Mouse (Mus musculus): ENCODE measurements around the gene Plcl1. TPM values are rescaled to one million over a fixed set of nuclear protein-coding genes. Genes with fewer than 3 reads are reported as not detected.

Gene Plcl1
- total and polyA plus RNA-seq, 3 experiments: not detected

GRCm38 (mm10) chr1:55686261-55686660, 280.5 kb downstream of the Plcl1 start:
- no peaks in the 10 kb centered on the region for H3K27me3 ChIP-seq (ENCODE audit: control insufficient read depth in 1 of 2, insufficient read depth in 2 of 2, low read length in 2 of 2)
- no peaks in the 10 kb centered on the region for H3K36me3 ChIP-seq (ENCODE audit: control insufficient read depth in 1 of 2, insufficient read depth in 2 of 2, low read length in 2 of 2)
- H3K27ac ChIP-seq (ENCODE audit: control insufficient read depth, low read depth, low read length): no peak overlapping the region
- no peaks in the 10 kb centered on the region for H3K79me2 ChIP-seq (ENCODE audit: control insufficient read depth, insufficient read depth, low read length, poor library complexity)
- H3K4me3 ChIP-seq (ENCODE audit: control insufficient read depth in 1 of 2, insufficient read depth in 1 of 2, low read depth in 2 of 2, low read length in 2 of 2): no peak overlapping the region
- H3K4me1 ChIP-seq (ENCODE audit: control insufficient read depth in 1 of 2, insufficient read depth in 2 of 2, low read length in 2 of 2): no peaks in the 10 kb centered on the region
- no peaks in the 10 kb centered on the region for H3K9me3 ChIP-seq (replicated peaks; ENCODE audit: insufficient read depth, low read length)
- no peak for DNase-seq (ENCODE audit: low read depth, low spot score)
- H3K9ac ChIP-seq (ENCODE audit: control insufficient read depth, low read depth, low read length, poor library complexity, severe bottlenecking): no peak overlapping the region
- TF ChIP-seq JUND (IDR thresholded peaks at IDR 0.05; ENCODE audit: low read depth, low read length): no peak
- TF ChIP-seq CHD1 (IDR thresholded peaks at IDR 0.05; ENCODE audit: low read depth, low read length): no peak
- no peak for TF ChIP-seq RAD21 (IDR thresholded peaks at IDR 0.05; ENCODE audit: low read depth, low read length)
- no peak for TF ChIP-seq NRF1 (IDR thresholded peaks at IDR 0.05; ENCODE audit: insufficient read depth, low read depth, low read length, poor library complexity, severe bottlenecking)
- TF ChIP-seq EP300 (IDR thresholded peaks at IDR 0.05; ENCODE audit: low read depth in 1 of 2, low read length in 2 of 2): no peak
- TF ChIP-seq HCFC1 (IDR thresholded peaks at IDR 0.05; ENCODE audit: low read depth, low read length): no peak
- TF ChIP-seq SMC3 (IDR thresholded peaks at IDR 0.05; ENCODE audit: low read depth, low read length): no peak
- TF ChIP-seq GABPA (IDR thresholded peaks at IDR 0.05; ENCODE audit: low read depth, low read length): no peak
- TF ChIP-seq SIN3A (IDR thresholded peaks at IDR 0.05; ENCODE audit: low read length): no peak
- no peak for TF ChIP-seq MEF2A (IDR thresholded peaks at IDR 0.05; ENCODE audit: extremely low read depth, insufficient replicate concordance, low read depth, low read length, poor library complexity, severe bottlenecking)
- TF ChIP-seq ETS1 (IDR thresholded peaks at IDR 0.05; ENCODE audit: low read depth, low read length): no peak
- TF ChIP-seq TBP (IDR thresholded peaks at IDR 0.05; ENCODE audit: low read depth, low read length): no peak
- no peak for TF ChIP-seq RCOR1 (IDR thresholded peaks at IDR 0.05; ENCODE audit: low read depth, low read length)
- TF ChIP-seq TAL1 (IDR thresholded peaks at IDR 0.05; ENCODE audit: low read length): no peak
- no peak for TF ChIP-seq POLR2A (IDR thresholded peaks at IDR 0.05; ENCODE audit: control insufficient read depth in 1 of 2, insufficient read depth in 1 of 2, low read depth in 1 of 2, low read length in 2 of 2, poor library complexity in 1 of 2)
- no peak for TF ChIP-seq MAFK (IDR thresholded peaks at IDR 0.05; ENCODE audit: borderline replicate concordance, low read depth, low read length)
- no peak for TF ChIP-seq POLR2AphosphoS2 (IDR thresholded peaks at IDR 0.05; ENCODE audit: low read length)
- TF ChIP-seq MXI1 (IDR thresholded peaks at IDR 0.05; ENCODE audit: low read depth, low read length): no peak

GRCm38 (mm10) chr1:55693636-55694220, 288.0 kb downstream of the Plcl1 start:
- no peak for DNase-seq (ENCODE audit: low read depth, low spot score)
- Histone ChIP-seq H3K36me3 (ENCODE audit: control insufficient read depth in 1 of 2, insufficient read depth in 2 of 2, low read length in 2 of 2) (no peaks in the 10 kb centered on the region), H3K27me3 (ENCODE audit: control insufficient read depth in 1 of 2, insufficient read depth in 2 of 2, low read length in 2 of 2) (no peaks in the 10 kb centered on the region), H3K9ac (ENCODE audit: control insufficient read depth, low read depth, low read length, poor library complexity, severe bottlenecking) (no peak overlapping the region), H3K4me1 (ENCODE audit: control insufficient read depth in 1 of 2, insufficient read depth in 2 of 2, low read length in 2 of 2) (no peaks in the 10 kb centered on the region), H3K4me3 (ENCODE audit: control insufficient read depth in 1 of 2, insufficient read depth in 1 of 2, low read depth in 2 of 2, low read length in 2 of 2) (no peak overlapping the region), H3K9me3 (replicated peaks; ENCODE audit: insufficient read depth, low read length) (no peaks in the 10 kb centered on the region), H3K27ac (ENCODE audit: control insufficient read depth, low read depth, low read length) (no peak overlapping the region), H3K79me2 (ENCODE audit: control insufficient read depth, insufficient read depth, low read length, poor library complexity) (no peaks in the 10 kb centered on the region)
- TF ChIP-seq MAZ (IDR thresholded peaks at IDR 0.05; ENCODE audit: low read depth, low read length) (no peak), KAT2A (conservative IDR thresholded peaks at IDR 0.05; ENCODE audit: low read depth, low read length) (no peak), CHD2 (IDR thresholded peaks at IDR 0.05; ENCODE audit: low read length) (no peak), RAD21 (IDR thresholded peaks at IDR 0.05; ENCODE audit: low read depth, low read length) (no peak), MYC (IDR thresholded peaks at IDR 0.05; ENCODE audit: low read depth, low read length) (no peak), E2F4 (IDR thresholded peaks at IDR 0.05; ENCODE audit: borderline replicate concordance, low read depth, low read length) (no peak), CTCF (IDR thresholded peaks at IDR 0.05 in 2 of 3, conservative IDR thresholded peaks at IDR 0.05 in 1 of 3; ENCODE audit: control insufficient read depth in 1 of 3, insufficient read depth in 1 of 3, low read depth in 2 of 3, low read length in 3 of 3, poor library complexity in 1 of 3, severe bottlenecking in 1 of 3) (no peak), CHD1 (IDR thresholded peaks at IDR 0.05; ENCODE audit: low read depth, low read length) (no peak), NRF1 (IDR thresholded peaks at IDR 0.05; ENCODE audit: insufficient read depth, low read depth, low read length, poor library complexity, severe bottlenecking) (no peak)

Data from MEL (cell line).